Mouse (Mus musculus) midbrain, postnatal 0 days (tissue): Measurements from ENCODE around the gene Mpp3. TPM values are rescaled to one million over a fixed set of nuclear protein-coding genes. Genes with fewer than 3 reads are reported as not detected.

ENCODE experiments used
- ATAC-seq: fragments of 200-750 bp; cut with Nextera tagmentation; 2 replicates; pipeline ENCODE4 v1.8.0; 2017; ENCODE audit warnings: moderate number of reproducible peaks, mild to moderate bottlenecking, moderate TSS enrichment, moderate library complexity; ENCODE audit not compliant: low FRiP score
- DNase-seq: peaks from one replicate; pipeline ENCODE4 v3.0.0-alpha.2; 2015; ENCODE audit warnings: low spot score
- H3K27ac ChIP-seq: fragments of 300-500 bp; sonication (generic); 2 replicates; pipeline ENCODE4 v1.5.1; 2014; ENCODE audit warnings: low read depth, mild to moderate bottlenecking, low read length, mixed read lengths
- H3K27me3 ChIP-seq: fragments of 300-500 bp; sonication (generic); 2 replicates; pipeline ENCODE4 v1.6.1; 2014; ENCODE audit warnings: low read length, control low read depth, mixed read lengths; ENCODE audit not compliant: insufficient read depth
- H3K36me3 ChIP-seq: fragments of 300-500 bp; sonication (generic); 2 replicates; pipeline ENCODE4 v1.6.1; 2014; ENCODE audit warnings: low read length, control low read depth, mixed read lengths; ENCODE audit not compliant: insufficient read depth
- H3K4me1 ChIP-seq: fragments of 300-500 bp; sonication (generic); 2 replicates; pipeline ENCODE4 v1.6.1; 2014; ENCODE audit warnings: mild to moderate bottlenecking, control low read depth, antibody characterized with exemption, low read length, mixed read lengths; ENCODE audit not compliant: insufficient read depth
- H3K4me2 ChIP-seq: fragments of 300-500 bp; sonication (generic); 2 replicates; pipeline ENCODE4 v1.6.1; 2014; ENCODE audit warnings: low read depth, mild to moderate bottlenecking, low read length, mixed read lengths; ENCODE audit not compliant: poor library complexity, severe bottlenecking
- H3K4me3 ChIP-seq: fragments of 300-500 bp; sonication (generic); 2 replicates; pipeline ENCODE4 v1.5.1; 2014; ENCODE audit warnings: low read depth, mild to moderate bottlenecking, low read length, moderate library complexity
- H3K9ac ChIP-seq: fragments of 300-500 bp; sonication (generic); replicated peaks from 2 replicates; pipeline ENCODE4 v1.6.1; 2014; ENCODE audit warnings: mild to moderate bottlenecking, low read length, moderate library complexity, mixed read lengths; ENCODE audit not compliant: poor library complexity, severe bottlenecking
- H3K9me3 ChIP-seq: fragments of 300-500 bp; sonication (generic); 2 replicates; pipeline ENCODE4 v1.6.1; 2016; ENCODE audit warnings: low read length, control low read depth
- CTCF ChIP-seq: IDR thresholded peaks from 2 replicates; pipeline ENCODE4 v1.5.1; 2016; ENCODE audit warnings: antibody characterized with exemption, mild to moderate bottlenecking
- WGBS: fragments of 180-500 bp; shearing (Covaris S2); extraction: QIAGEN DNeasy Blood & Tissue Kit; methylation state at CpG from one replicate; pipeline ENCODE4 v1.1.7; 2014; 5-methylcytosine and 5-hydroxymethylcytosine counted together
- polyA plus RNA-seq: library from polyadenylated mRNA; unstranded; fragments of >200 nt; fragmentation: Nextera tagmentation; extraction: Ambion mirVana; gene quantifications from 2 replicates; pipeline ENCODE4 v1.2.1, GENCODE M21; 2015
- total RNA-seq: library from RNA; depleted of rRNA; stranded (reverse); fragments of >200 nt; gene quantifications from 2 replicates; pipeline ENCODE4 v1.2.3, GENCODE M21; 2014; rRNA removed

The Mpp3 gene
- total RNA-seq (68.2 and 71.9 TPM in 2 replicates), polyA plus RNA-seq (53.9 and 54.7 TPM in 2 replicates)

DNA sequence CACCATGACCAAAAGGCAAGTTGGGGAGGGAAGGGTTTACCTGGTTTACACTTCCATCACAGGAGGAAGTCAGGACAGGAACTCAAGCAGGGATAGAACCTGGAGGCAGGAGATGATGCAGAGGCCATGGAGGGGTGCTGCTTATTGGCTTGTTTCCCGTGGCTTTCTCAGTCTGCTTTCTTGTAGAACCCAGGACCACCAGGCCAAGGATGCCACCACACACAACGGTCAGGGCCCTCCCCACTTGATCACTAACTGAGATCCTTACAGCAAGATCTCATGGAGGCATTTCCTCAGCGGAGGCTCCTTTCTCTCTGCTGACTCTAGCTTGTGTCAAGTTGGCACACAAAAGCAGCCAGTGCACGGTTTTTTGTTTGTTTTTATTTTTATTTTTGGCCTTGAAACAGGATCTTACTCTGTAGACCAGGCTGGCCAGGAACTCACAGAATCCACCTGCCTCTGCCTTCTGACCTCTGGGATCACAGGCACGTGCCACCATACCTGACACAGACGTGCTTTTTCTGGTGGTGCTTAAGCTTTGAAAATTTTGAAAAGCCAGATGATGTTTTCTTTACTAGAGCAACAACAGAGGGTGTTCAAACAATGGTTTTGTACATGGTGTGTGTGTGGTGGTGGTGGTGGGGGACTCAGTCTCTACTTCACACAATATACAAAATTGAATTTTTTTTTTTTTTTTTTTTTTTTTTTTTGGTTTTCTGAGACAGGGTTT lies at the start of gene Mpp3:
Gene Mpp3 (minus strand): TSS at position 375 of the 730 bp plus-strand sequence.
- peak within 1 kb of the TSS; percentile 79 for H3K27ac ChIP-seq
- H3K36me3 ChIP-seq: no peaks in the 10 kb centered on the region
- H3K9me3 ChIP-seq: no peaks in the 10 kb centered on the region
- peak within 1 kb of the TSS; percentile 71 for H3K4me3 ChIP-seq
- H3K4me1 ChIP-seq: no peaks in the 10 kb centered on the region
- TF ChIP-seq CTCF: no peak
- H3K4me2 ChIP-seq: peak within 1 kb of the TSS; percentile 75
- no peaks in the 10 kb centered on the region for H3K27me3 ChIP-seq
- no peak for ATAC-seq
- DNase-seq: no peak
- H3K9ac ChIP-seq: peak within 1 kb of the TSS; percentile 87
- WGBS: 63% methylated on average over 6 of the region's 6 CpGs

DNA sequence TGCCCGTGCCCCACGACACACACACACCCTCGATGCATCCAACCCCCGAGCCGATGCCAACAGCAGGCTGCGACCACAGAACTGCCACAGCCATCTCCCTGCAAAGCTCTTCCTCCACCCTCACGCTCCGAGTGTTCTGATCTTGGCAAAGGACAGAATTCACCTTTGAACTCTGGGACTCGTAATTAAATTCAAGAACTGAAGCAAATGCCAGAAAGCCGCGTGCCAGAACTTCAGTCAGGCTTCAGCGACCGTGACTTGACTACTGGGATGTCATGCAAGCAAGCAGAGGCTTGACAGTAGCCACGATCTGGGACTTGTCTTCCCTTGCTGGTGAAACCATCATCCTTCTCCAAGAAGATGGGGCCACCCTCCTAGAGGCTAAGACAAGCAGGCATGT lies 45.5 kb upstream of the Mpp3 start:
- Histone ChIP-seq H3K4me3 (no peak overlapping the region), H3K27ac (no peak overlapping the region), H3K27me3 (no peaks in the 10 kb centered on the region), H3K4me1 (no peaks in the 10 kb centered on the region), H3K36me3 (peaks cover 26% of the 10 kb centered on the region), H3K9ac (no peak overlapping the region), H3K9me3 (no peaks in the 10 kb centered on the region), H3K4me2 (no peak overlapping the region)
- 62% methylated on average over 14 of the region's 14 CpGs for WGBS
- no peak for DNase-seq
- TF ChIP-seq CTCF: no peak
- ATAC-seq: no peak

DNA sequence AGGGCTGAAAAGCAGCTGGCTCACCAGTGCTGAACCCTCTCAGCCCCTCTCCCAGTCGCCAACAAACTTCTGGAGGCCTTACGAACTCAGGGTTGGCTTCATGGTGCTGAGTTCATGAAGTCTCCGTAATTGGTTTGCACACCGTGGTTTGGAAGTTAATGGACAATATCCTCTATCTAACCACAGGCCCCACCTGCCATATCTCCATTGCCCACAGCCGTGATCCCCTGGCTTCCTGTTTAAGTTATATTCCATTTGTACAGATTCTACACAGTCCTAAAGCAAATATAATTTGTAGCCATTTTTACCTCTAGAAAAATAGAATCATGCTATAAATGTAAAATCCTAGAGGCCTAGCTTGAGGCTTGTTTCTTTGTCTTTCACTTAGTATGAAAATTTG lies 44.5 kb upstream of the Mpp3 start:
- no peak overlapping the region for H3K9ac ChIP-seq
- ATAC-seq: no peak
- no peak overlapping the region for H3K27ac ChIP-seq
- whole genome bisulfite sequencing: 88% methylated on average over 5 of the region's 5 CpGs
- TF ChIP-seq CTCF: no peak
- H3K4me1 ChIP-seq: no peaks in the 10 kb centered on the region
- no peaks in the 10 kb centered on the region for H3K27me3 ChIP-seq
- no peaks in the 10 kb centered on the region for H3K9me3 ChIP-seq
- H3K4me2 ChIP-seq: no peak overlapping the region
- peaks cover 18% of the 10 kb centered on the region; the same call in 1 of the 2 replicates for H3K36me3 ChIP-seq
- DNase-seq: no peak
- no peak overlapping the region for H3K4me3 ChIP-seq

DNA sequence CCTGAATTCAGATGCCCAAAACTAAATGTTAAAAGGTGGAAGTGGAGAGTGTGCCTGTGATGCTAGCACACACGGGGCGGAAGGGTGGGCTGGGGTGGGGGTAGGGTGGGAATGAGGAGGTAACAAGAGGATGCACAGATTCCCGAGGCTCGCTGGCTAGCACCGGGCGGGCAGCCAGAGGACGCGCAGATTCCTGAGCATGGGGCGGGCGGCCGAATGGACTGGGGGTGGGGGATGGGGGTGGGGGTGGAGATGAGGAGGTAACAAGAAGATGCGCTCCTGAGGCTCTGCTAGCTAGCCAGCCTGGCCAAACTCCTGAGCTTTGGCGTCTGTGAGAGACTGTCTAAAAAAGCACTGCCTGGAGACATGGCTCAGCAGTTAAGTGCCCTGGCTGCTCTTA lies 42.2 kb upstream of the Mpp3 start:
- WGBS: 12% methylated on average over 13 of the region's 13 CpGs
- Histone ChIP-seq H3K4me3 (no peak overlapping the region), H3K4me2 (0 out of 2 replicates have a peak overlapping the region, but pooled peaks have one; percentile 7), H3K9ac (no peak overlapping the region), H3K27ac (no peak overlapping the region), H3K36me3 (peaks cover 14% of the 10 kb centered on the region; the same call in 1 of the 2 replicates), H3K4me1 (no peaks in the 10 kb centered on the region), H3K9me3 (no peaks in the 10 kb centered on the region), H3K27me3 (no peaks in the 10 kb centered on the region)
- no peak for ATAC-seq
- peak; percentile 7 for DNase-seq
- TF ChIP-seq CTCF: no peak

DNA sequence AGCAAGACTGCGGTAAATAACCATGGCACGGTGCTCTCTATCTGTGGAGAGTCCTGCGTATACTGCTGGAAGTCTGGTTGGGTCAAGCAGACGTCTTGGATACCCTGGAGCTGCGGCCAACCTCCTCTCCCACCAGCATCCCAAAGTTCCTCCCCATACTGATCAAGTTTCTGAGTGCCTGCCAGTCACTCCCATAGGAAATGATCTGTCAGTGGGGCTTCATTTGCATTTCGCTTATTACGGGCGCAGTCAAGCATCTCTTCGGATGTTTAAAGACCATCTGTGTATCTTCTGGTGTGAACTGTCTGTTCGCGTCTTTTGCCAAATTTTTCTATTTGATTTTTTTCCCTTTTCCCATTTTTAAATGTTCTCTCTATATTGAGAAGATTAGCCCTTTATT lies 41.4 kb upstream of the Mpp3 start:
- TF ChIP-seq CTCF: no peak
- Histone ChIP-seq H3K9me3 (no peaks in the 10 kb centered on the region), H3K36me3 (peaks cover 14% of the 10 kb centered on the region; the same call in 1 of the 2 replicates), H3K4me3 (no peak overlapping the region), H3K27ac (no peak overlapping the region), H3K9ac (no peak overlapping the region), H3K4me2 (no peak overlapping the region), H3K27me3 (no peaks in the 10 kb centered on the region), H3K4me1 (no peaks in the 10 kb centered on the region)
- 60% methylated on average over 11 of the region's 11 CpGs for WGBS
- ATAC-seq (no peak), DNase-seq (peak; percentile 10)

DNA sequence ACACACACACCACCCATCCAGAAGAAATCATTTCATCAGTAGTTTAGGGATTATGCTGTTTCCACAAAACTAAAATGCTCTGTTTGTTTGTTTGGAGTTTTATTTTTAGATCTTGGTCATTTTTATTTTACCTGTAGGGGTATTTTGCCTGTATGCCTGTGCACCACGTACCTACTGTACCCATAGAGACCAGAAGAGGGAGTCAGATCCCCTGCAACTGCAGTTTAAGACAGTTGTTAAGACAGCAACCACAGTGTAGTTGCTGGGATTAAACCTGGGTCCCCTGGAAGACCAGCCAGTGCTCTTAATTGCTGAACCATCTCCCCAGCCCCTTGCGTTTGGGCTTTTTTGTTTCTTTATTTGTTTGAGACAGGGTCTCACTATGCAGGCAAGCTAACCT lies 40.7 kb upstream of the Mpp3 start:
- H3K4me1 ChIP-seq: no peaks in the 10 kb centered on the region
- H3K9ac ChIP-seq: no peak overlapping the region
- no peaks in the 10 kb centered on the region for H3K9me3 ChIP-seq
- ATAC-seq (no peak), DNase-seq (peak; percentile 30)
- no peak overlapping the region for H3K27ac ChIP-seq
- H3K27me3 ChIP-seq: no peaks in the 10 kb centered on the region
- H3K4me3 ChIP-seq: no peak overlapping the region
- WGBS: 55% methylated on average over 2 of the region's 2 CpGs
- H3K36me3 ChIP-seq: peaks cover 14% of the 10 kb centered on the region
- peak; percentile 64 for TF ChIP-seq CTCF
- H3K4me2 ChIP-seq: no peak overlapping the region
